Mouse (Mus musculus) myocyte (in vitro differentiated cells): ENCODE measurements at regions not wholly inside any gene's neighbourhood (a gene's known extent, or its start where the extent isn't known, plus 50 kb on each side); places are given as distances from the start of the nearest gene placed in this dataset.

Experiments
- E2F4 ChIP-seq: IDR thresholded peaks from one replicate; pipeline ENCODE4 v1.6.1; 2011; ENCODE audit warnings: mild to moderate bottlenecking, control low read depth, moderate library complexity; ENCODE audit not compliant: insufficient read depth
- MAX ChIP-seq: IDR thresholded peaks from one replicate; pipeline ENCODE4 v1.6.1; 2011; ENCODE audit warnings: low read depth, mild to moderate bottlenecking, control low read depth
- MYOD1 ChIP-seq, 3 experiments: IDR thresholded peaks; one replicate each; pipeline ENCODE4 v1.6.1; 2011; ENCODE audit warnings: control low read depth in 2 of 3, low read depth in 2 of 3, mild to moderate bottlenecking in 2 of 3, moderate library complexity in 1 of 3; ENCODE audit not compliant: insufficient read length in 2 of 3, control insufficient read depth in 1 of 3
- MYOG ChIP-seq, 3 experiments: IDR thresholded peaks; one replicate each; pipeline ENCODE4 v1.6.1; 2011; ENCODE audit warnings: control low read depth in 2 of 3, low read depth in 2 of 3, mild to moderate bottlenecking in 2 of 3; ENCODE audit not compliant: insufficient read length in 2 of 3, control insufficient read depth in 1 of 3, insufficient read depth in 1 of 3
- POLR2A ChIP-seq: IDR thresholded peaks from one replicate; pipeline ENCODE4 v1.6.1; 2011; ENCODE audit warnings: low read depth, mild to moderate bottlenecking, control low read depth, moderate library complexity; ENCODE audit not compliant: insufficient read length
- POLR2AphosphoS2 ChIP-seq: IDR thresholded peaks from one replicate; pipeline ENCODE4 v1.6.1; 2011; ENCODE audit warnings: low read depth, control low read depth; ENCODE audit not compliant: insufficient read length
- TCF12 ChIP-seq: IDR thresholded peaks from one replicate; pipeline ENCODE4 v1.6.1; 2011; ENCODE audit warnings: mild to moderate bottlenecking, control low read depth; ENCODE audit not compliant: poor library complexity, insufficient read depth, severe bottlenecking
- TCF3 ChIP-seq: IDR thresholded peaks from one replicate; pipeline ENCODE4 v1.6.1; 2011; ENCODE audit warnings: low read depth, control low read depth; ENCODE audit not compliant: insufficient read length
- USF1 ChIP-seq: IDR thresholded peaks from one replicate; pipeline ENCODE4 v1.6.1; 2011; ENCODE audit warnings: low read depth, mild to moderate bottlenecking, control low read depth, moderate library complexity

GRCm38 (mm10) chr14:59009534-59009933 lies 133.2 kb downstream of the 1700129C05Rik start:
- TF ChIP-seq E2F4 (no peak), TCF12 (no peak), POLR2A (no peak), MYOG (IDR thresholded peaks at IDR 0.05; ENCODE audit: control insufficient read depth in 1 of 3, insufficient read depth in 1 of 3, insufficient read length in 2 of 3, low read depth in 2 of 3) (no peak), TCF3 (no peak), USF1 (no peak), POLR2AphosphoS2 (no peak), MAX (no peak), MYOD1 (IDR thresholded peaks at IDR 0.05; ENCODE audit: control insufficient read depth in 1 of 3, insufficient read length in 2 of 3, low read depth in 2 of 3) (no peak)
